Mouse (Mus musculus): ENCODE data around the gene Sp8. TPM values are rescaled to one million over a fixed set of nuclear protein-coding genes. Genes with fewer than 3 reads are reported as not detected.

The Sp8 gene
- polyA plus RNA-seq, 1 experiment from 2014 or later: not detected

Other genes starting within 250 kb of the Sp8 start
- not detected in 2 replicates for gene Abcb5, start 120.1 kb downstream of the Sp8 start, polyA plus RNA-seq (2015; fragmentation: Nextera tagmentation; extraction: Ambion mirVana)